Mouse (Mus musculus) spleen, adult 2 months (tissue): ENCODE measurements at regions not wholly inside any gene's neighbourhood (a gene's known extent, or its start where the extent isn't known, plus 50 kb on each side); places are given as distances from the start of the nearest gene placed in this dataset.

Source experiments
- DNase-seq, 2 experiments: peaks; one replicate each; pipeline versions ENCODE4 v3.0.0 to v3.0.0-alpha.2; 2012 to 2021; ENCODE audit warnings: low spot score in 2 of 2, low read depth in 1 of 2
- H3K27ac ChIP-seq: fragments of 200-500 bp; 2 replicates; pipeline ENCODE4 v1.5.1; 2012; ENCODE audit warnings: low read length, inconsistent platforms; ENCODE audit not compliant: insufficient read depth
- H3K27me3 ChIP-seq: fragments of 200-500 bp; 2 replicates; pipeline ENCODE4 v1.6.1; 2012; ENCODE audit warnings: mild to moderate bottlenecking, moderate library complexity, low read length, inconsistent platforms; ENCODE audit not compliant: control insufficient read depth, insufficient read depth
- H3K36me3 ChIP-seq: fragments of 200-500 bp; 2 replicates; pipeline ENCODE4 v1.6.1; 2012; ENCODE audit warnings: mild to moderate bottlenecking, low read length, inconsistent platforms; ENCODE audit not compliant: control insufficient read depth, insufficient read depth
- H3K4me1 ChIP-seq: fragments of 200-500 bp; 2 replicates; pipeline ENCODE4 v1.6.1; 2011; ENCODE audit warnings: inconsistent platforms; ENCODE audit not compliant: control insufficient read depth, insufficient read depth, insufficient read length
- H3K4me3 ChIP-seq: fragments of 200-500 bp; 2 replicates; pipeline ENCODE4 v1.5.1; 2011; ENCODE audit warnings: mild to moderate bottlenecking, inconsistent platforms; ENCODE audit not compliant: insufficient read depth, insufficient read length; ENCODE audit errors: extremely low read depth
- CTCF ChIP-seq: fragments of 200-500 bp; IDR thresholded peaks from 2 replicates; pipeline ENCODE4 v1.5.1; 2011; ENCODE audit warnings: mild to moderate bottlenecking, inconsistent platforms; ENCODE audit not compliant: insufficient read depth, insufficient read length, insufficient replicate concordance; ENCODE audit errors: extremely low read depth
- POLR2A ChIP-seq: fragments of 200-500 bp; IDR thresholded peaks from 2 replicates; pipeline ENCODE4 v1.6.1; 2011; ENCODE audit warnings: low read depth, low read length, inconsistent platforms
- WGBS: fragments of 180-500 bp; shearing (Covaris S2); methylation state at CpG from one replicate; pipeline ENCODE4 v1.1.7; 2018; 5-methylcytosine and 5-hydroxymethylcytosine counted together

- Histone ChIP-seq H3K27ac (no peak overlapping the region), H3K36me3 (no peaks in the 10 kb centered on the region), H3K4me3 (no peak overlapping the region), H3K27me3 (no peaks in the 10 kb centered on the region), H3K4me1 (no peaks in the 10 kb centered on the region; the same call in 1 of the 2 replicates)
- no peak for DNase-seq
- no peak for TF ChIP-seq POLR2A
- no peak for TF ChIP-seq CTCF
- 81% methylated on average over 4 of the region's 4 CpGs for WGBS
These were observed 151.7 kb downstream of the Bcl2l11 start for GRCm38 (mm10) chr2:128277387-128278123.

- WGBS, result 84% methylated on average over 5 of the region's 5 CpGs
- H3K4me1 ChIP-seq, result no peaks in the 10 kb centered on the region
- H3K4me3 ChIP-seq, result no peak overlapping the region
- no peaks in the 10 kb centered on the region for H3K27me3 ChIP-seq
- H3K36me3 ChIP-seq, result no peaks in the 10 kb centered on the region
- DNase-seq, result no peak
- no peak overlapping the region for H3K27ac ChIP-seq
- no peak for TF ChIP-seq POLR2A
- TF ChIP-seq CTCF, result no peak
These were observed 152.2 kb downstream of the Bcl2l11 start for GRCm38 (mm10) chr2:128278124-128278432.

GRCm38 (mm10) chr2:128278608-128279081, 152.8 kb downstream of the Bcl2l11 start:
- 73% methylated on average over 12 of the region's 12 CpGs for WGBS
- no peak for DNase-seq
- H3K27me3 ChIP-seq, result no peaks in the 10 kb centered on the region

GRCm38 (mm10) chr2:128279127-128279710, 153.4 kb downstream of the Bcl2l11 start:
- Histone ChIP-seq H3K36me3 (no peaks in the 10 kb centered on the region), H3K4me3 (no peak overlapping the region), H3K4me1 (no peaks in the 10 kb centered on the region), H3K27ac (no peak overlapping the region), H3K27me3 (no peaks in the 10 kb centered on the region)
- no peak for TF ChIP-seq CTCF
- TF ChIP-seq POLR2A, result no peak
- no peak for DNase-seq
- WGBS, result 90% methylated on average over 10 of the region's 10 CpGs

More at GRCm38 (mm10) chr2:128278608-128279081, 152.8 kb downstream of the Bcl2l11 start:
- Histone ChIP-seq H3K27ac (no peak overlapping the region), H3K36me3 (no peaks in the 10 kb centered on the region), H3K4me3 (no peak overlapping the region), H3K4me1 (no peaks in the 10 kb centered on the region)
- TF ChIP-seq CTCF, result no peak
- TF ChIP-seq POLR2A, result no peak

- 47% methylated on average over 4 of the region's 4 CpGs for WGBS
- Histone ChIP-seq H3K27ac (no peak overlapping the region), H3K36me3 (no peaks in the 10 kb centered on the region), H3K4me3 (no peak overlapping the region), H3K4me1 (no peaks in the 10 kb centered on the region), H3K27me3 (no peaks in the 10 kb centered on the region)
- no peak for DNase-seq
- TF ChIP-seq POLR2A (no peak), CTCF (no peak)
These were observed 156.8 kb downstream of the Bcl2l11 start for GRCm38 (mm10) chr2:128282591-128282990.

- no peak overlapping the region for H3K4me3 ChIP-seq
- no peak for DNase-seq
- no peak overlapping the region for H3K27ac ChIP-seq
- WGBS, result 80% methylated on average over 7 of the region's 7 CpGs
- H3K4me1 ChIP-seq, result no peaks in the 10 kb centered on the region
- H3K36me3 ChIP-seq, result no peaks in the 10 kb centered on the region
- H3K27me3 ChIP-seq, result no peaks in the 10 kb centered on the region
- no peak for TF ChIP-seq POLR2A
- TF ChIP-seq CTCF, result no peak
These were observed 159.1 kb downstream of the Bcl2l11 start for GRCm38 (mm10) chr2:128284822-128285421.
